Mouse (Mus musculus) thymus, adult 2 months (tissue): ENCODE measurements around the gene Vapb. TPM values are rescaled to one million over a fixed set of nuclear protein-coding genes. Genes with fewer than 3 reads are reported as not detected.

Experiments used
- DNase-seq: peaks from one replicate; pipeline ENCODE4 v3.0.0; 2021
- H3K27ac ChIP-seq: fragments of 200-500 bp; 2 replicates; pipeline ENCODE4 v1.5.1; 2012; ENCODE audit warnings: low read length, control low read depth; ENCODE audit not compliant: control insufficient read depth, insufficient read depth
- H3K27me3 ChIP-seq: fragments of 200-500 bp; 2 replicates; pipeline ENCODE4 v1.6.1; 2012; ENCODE audit warnings: mild to moderate bottlenecking, low read length, moderate library complexity, mixed read lengths; ENCODE audit not compliant: control insufficient read depth, insufficient read depth
- H3K36me3 ChIP-seq: fragments of 200-500 bp; 2 replicates; pipeline ENCODE4 v1.6.1; 2012; ENCODE audit warnings: mild to moderate bottlenecking, low read length, moderate library complexity; ENCODE audit not compliant: control insufficient read depth, insufficient read depth
- H3K4me1 ChIP-seq: fragments of 200-500 bp; replicated peaks from 2 replicates; pipeline ENCODE4 v1.6.1; 2012; ENCODE audit warnings: low read length; ENCODE audit not compliant: control insufficient read depth, insufficient read depth
- H3K4me3 ChIP-seq: fragments of 200-500 bp; 2 replicates; pipeline ENCODE4 v1.5.1; 2012; ENCODE audit warnings: mild to moderate bottlenecking, low read length, control low read depth, moderate library complexity; ENCODE audit not compliant: control insufficient read depth, insufficient read depth
- CTCF ChIP-seq: fragments of 200-500 bp; IDR thresholded peaks from 2 replicates; pipeline ENCODE4 v1.5.1; 2012; ENCODE audit warnings: mild to moderate bottlenecking, control low read depth, low read length, moderate library complexity, borderline replicate concordance; ENCODE audit not compliant: control insufficient read depth, poor library complexity, insufficient read depth; ENCODE audit errors: extremely low read depth
- POLR2A ChIP-seq: fragments of 200-500 bp; IDR thresholded peaks from 2 replicates; pipeline ENCODE4 v1.6.1; 2012; ENCODE audit warnings: mild to moderate bottlenecking, low read length, control low read depth, moderate library complexity; ENCODE audit not compliant: control insufficient read depth, poor library complexity, insufficient read depth; ENCODE audit errors: extremely low read depth
- WGBS: fragments of 180-500 bp; shearing (Covaris S2); methylation state at CpG from one replicate; pipeline ENCODE4 v1.1.7; 2018; 5-methylcytosine and 5-hydroxymethylcytosine counted together
- polyA plus RNA-seq: library from polyadenylated mRNA; depleted of rRNA; stranded (reverse); fragments of >200 nt; gene quantifications from 2 replicates; pipeline ENCODE4 v1.2.3, GENCODE M21; 2012

Gene Vapb
- polyA plus RNA-seq, 1 experiment: 12.1 TPM

- WGBS: 73% methylated on average over 2 of the region's 2 CpGs
These were observed 11.8 kb downstream of the Vapb start for GRCm38 (mm10) chr2:173748961-173749659.

DNA sequence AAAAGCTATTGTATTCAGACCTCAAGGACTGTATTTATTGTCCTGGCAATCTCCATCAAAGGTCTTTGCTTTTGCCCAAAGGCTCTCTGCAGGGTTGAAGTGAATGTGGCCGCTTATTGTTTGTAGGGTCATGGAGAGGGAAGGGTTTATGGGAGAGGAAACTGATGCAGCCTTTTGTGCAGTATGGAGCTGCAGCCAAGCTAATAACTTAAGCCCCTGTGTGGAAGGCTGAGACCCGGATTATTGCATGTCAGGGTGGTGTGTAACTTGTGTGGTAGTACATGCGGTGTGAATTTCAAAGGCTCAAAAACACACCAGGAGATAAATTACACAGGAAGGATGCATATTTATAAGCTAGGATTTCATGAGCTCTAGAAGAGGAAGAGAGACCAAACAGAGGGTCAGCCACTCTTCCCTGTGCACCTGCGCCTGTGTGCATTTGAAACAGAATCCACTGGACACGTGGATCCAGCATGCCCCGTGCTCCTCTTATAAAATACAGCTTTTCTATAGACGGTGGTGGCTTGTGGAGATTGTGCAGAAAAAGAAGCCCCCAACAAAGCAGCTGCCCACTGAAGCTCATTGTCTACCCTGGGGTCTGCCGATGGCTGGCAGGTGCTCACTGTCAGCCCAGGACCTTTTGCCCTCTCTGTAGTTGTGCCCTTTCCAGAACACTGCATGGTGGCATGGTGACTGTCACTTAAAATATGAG, 18.3 kb downstream of the Vapb start:
- 92% methylated on average over 8 of the region's 8 CpGs for WGBS
- DNase-seq: no peak
- TF ChIP-seq CTCF (no peak), POLR2A (no peak)
- Histone ChIP-seq H3K36me3 (no peaks in the 10 kb centered on the region), H3K4me1 (no peaks in the 10 kb centered on the region), H3K27me3 (no peaks in the 10 kb centered on the region), H3K27ac (no peak overlapping the region), H3K4me3 (no peak overlapping the region)

More at GRCm38 (mm10) chr2:173748961-173749659, 11.8 kb downstream of the Vapb start:
- DNase-seq: no peak
- H3K4me1 ChIP-seq: peaks cover 3% of the 10 kb centered on the region; the same call in 1 of the 2 replicates
- H3K27ac ChIP-seq: no peak overlapping the region
- no peak for TF ChIP-seq CTCF
- TF ChIP-seq POLR2A: no peak
- H3K36me3 ChIP-seq: no peaks in the 10 kb centered on the region
- H3K4me3 ChIP-seq: no peak overlapping the region
- no peaks in the 10 kb centered on the region for H3K27me3 ChIP-seq

DNA sequence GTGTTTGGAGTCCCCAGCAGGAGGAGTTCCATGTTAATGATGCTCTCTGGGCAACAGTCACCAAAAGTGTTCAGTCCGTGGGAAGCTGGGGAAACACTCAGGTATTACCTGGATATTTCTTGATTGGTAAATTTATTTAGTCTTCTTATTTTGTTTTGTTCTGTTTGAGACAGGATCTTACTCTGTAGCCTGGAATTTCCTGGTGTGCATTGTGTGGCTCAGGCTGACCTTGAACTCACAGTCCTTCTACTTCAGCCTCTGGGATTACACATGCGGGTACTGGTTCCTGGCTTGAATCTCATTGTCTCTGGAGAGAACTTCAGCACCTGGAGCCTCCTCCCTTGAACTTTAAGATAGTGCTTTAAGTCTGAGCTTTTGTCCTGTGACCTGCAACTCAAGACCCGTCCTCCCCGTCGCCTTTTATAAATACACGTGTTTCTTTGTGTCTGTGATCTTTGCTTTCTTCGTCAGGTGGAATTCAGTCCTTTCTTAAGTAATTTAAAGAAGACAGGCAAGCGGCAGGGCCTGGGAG, 20.4 kb downstream of the Vapb start:
- TF ChIP-seq POLR2A (no peak), CTCF (no peak)
- Histone ChIP-seq H3K27me3 (no peaks in the 10 kb centered on the region), H3K4me3 (no peak overlapping the region), H3K36me3 (no peaks in the 10 kb centered on the region), H3K27ac (no peak overlapping the region), H3K4me1 (no peaks in the 10 kb centered on the region)
- no peak for DNase-seq
- WGBS: 95% methylated on average over 8 of the region's 8 CpGs

DNA sequence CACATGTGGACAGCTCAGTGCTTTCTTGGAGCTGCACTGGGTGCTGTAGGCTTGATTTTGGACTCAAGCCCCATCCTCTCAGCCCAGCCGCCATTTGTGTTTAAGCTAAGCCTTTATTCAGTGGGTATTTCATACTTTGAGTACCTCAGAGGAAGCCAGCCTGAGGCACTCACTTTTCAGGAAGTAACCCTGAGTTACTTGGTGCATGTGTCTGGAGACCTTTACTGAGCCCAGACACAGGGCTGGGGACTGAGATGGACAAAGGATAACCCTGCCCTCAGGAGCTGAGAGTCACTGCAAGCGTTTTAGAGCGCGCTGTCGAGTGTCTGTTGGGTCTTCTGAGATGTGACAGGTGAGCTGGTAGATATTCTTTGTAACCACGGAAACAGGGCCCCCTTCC, 23.3 kb downstream of the Vapb start:
- H3K27ac ChIP-seq: no peak overlapping the region
- TF ChIP-seq CTCF: no peak
- TF ChIP-seq POLR2A: no peak
- WGBS: 94% methylated on average over 6 of the region's 6 CpGs
- no peaks in the 10 kb centered on the region for H3K4me1 ChIP-seq
- no peaks in the 10 kb centered on the region for H3K27me3 ChIP-seq
- DNase-seq: no peak
- H3K4me3 ChIP-seq: no peak overlapping the region
- no peaks in the 10 kb centered on the region; the same call in 1 of the 2 replicates for H3K36me3 ChIP-seq

DNA sequence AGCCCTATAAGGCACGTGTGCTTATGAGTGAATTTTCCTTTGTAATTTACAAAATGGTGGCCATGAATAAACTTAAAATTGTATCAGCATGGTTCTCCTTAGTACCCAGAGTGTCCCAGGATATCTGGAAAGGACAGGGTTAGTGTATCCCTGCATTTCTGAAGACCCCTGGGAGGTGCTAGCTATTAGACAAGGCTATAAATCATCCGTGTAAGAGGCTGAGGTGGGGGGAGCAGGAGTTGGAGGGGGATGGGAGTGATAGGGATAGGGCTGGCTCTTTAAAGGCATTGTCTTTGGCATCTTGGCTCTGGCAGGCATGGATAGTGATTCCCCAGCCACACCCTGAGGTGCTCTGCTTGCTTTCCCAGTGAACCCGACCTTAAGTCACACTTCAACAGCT, 27.3 kb downstream of the Vapb start:
- no peak for TF ChIP-seq CTCF
- TF ChIP-seq POLR2A: no peak
- H3K27me3 ChIP-seq: no peaks in the 10 kb centered on the region
- WGBS: 91% methylated on average over 3 of the region's 3 CpGs
- no peak for DNase-seq
- H3K36me3 ChIP-seq: no peaks in the 10 kb centered on the region; the same call in 1 of the 2 replicates
- peaks cover 4% of the 10 kb centered on the region for H3K4me1 ChIP-seq
- no peak overlapping the region for H3K27ac ChIP-seq
- H3K4me3 ChIP-seq: no peak overlapping the region

- H3K4me3 ChIP-seq: no peak overlapping the region
- H3K27ac ChIP-seq: no peak overlapping the region
- H3K36me3 ChIP-seq: no peaks in the 10 kb centered on the region; the same call in 1 of the 2 replicates
- H3K27me3 ChIP-seq: no peaks in the 10 kb centered on the region
- H3K4me1 ChIP-seq: peaks cover 5% of the 10 kb centered on the region
- WGBS: 94% methylated on average over 8 of the region's 8 CpGs
- TF ChIP-seq POLR2A (no peak), CTCF (no peak)
- no peak for DNase-seq
These were observed 30.8 kb downstream of the Vapb start for GRCm38 (mm10) chr2:173767959-173768595.
